Mouse (Mus musculus): ENCODE measurements around the gene Gpr135. TPM values are rescaled to one million over a fixed set of nuclear protein-coding genes. Genes with fewer than 3 reads are reported as not detected.

The Gpr135 gene
- total RNA-seq, 2 experiments from 2014 or later: 0.25 to 0.42 TPM

Other genes with a start within 250 kb of the Gpr135 start
- 10 to 100 TPM; 78.6 to 79.5 TPM for gene Daam1, start 240.0 kb downstream of the Gpr135 start, total RNA-seq (2021)
- gene L3hypdh, start 14.3 kb upstream of the Gpr135 start, total RNA-seq (2021): 1 to 10 TPM; 5.7 to 6.7 TPM
- gene Jkamp, start 14.5 kb upstream of the Gpr135 start, total RNA-seq (2021): 10 to 100 TPM; 21.1 to 21.3 TPM
- not detected for gene Ccdc175, start 113.9 kb upstream of the Gpr135 start, total RNA-seq (2021)

Data from heart, postnatal 25 days (tissue).